Mouse (Mus musculus) adrenal gland, adult 8-10 months (tissue): ENCODE measurements at regions not wholly inside any gene's neighbourhood (a gene's known extent, or its start where the extent isn't known, plus 50 kb on each side); places are given as distances from the start of the nearest gene placed in this dataset.

Experiments
- DNase-seq: peaks from one replicate; pipeline ENCODE4 v3.0.0; 2022

- no peak for DNase-seq
Observed at GRCm38 (mm10) chr7:115192992-115193761, 449.7 kb downstream of the Insc start.

GRCm38 (mm10) chr7:115204916-115205315 is 461.4 kb downstream of the Insc start:
- DNase-seq: peak; percentile 65

- DNase-seq: no peak
Observed at GRCm38 (mm10) chr7:115206479-115207134, 463.1 kb downstream of the Insc start.

GRCm38 (mm10) chr7:115208781-115209180 is 465.3 kb downstream of the Insc start:
- DNase-seq: no peak

GRCm38 (mm10) chr7:115210012-115210411 is 466.5 kb downstream of the Insc start:
- no peak for DNase-seq

- peak; percentile 68 for DNase-seq
Observed at GRCm38 (mm10) chr7:115216838-115217237, 473.3 kb downstream of the Insc start.

GRCm38 (mm10) chr7:115217255-115217654 is 473.8 kb downstream of the Insc start:
- DNase-seq: no peak

- no peak for DNase-seq
Observed at GRCm38 (mm10) chr7:115217712-115218111, 474.2 kb downstream of the Insc start.

GRCm38 (mm10) chr7:115218596-115219180 is 475.2 kb downstream of the Insc start:
- no peak for DNase-seq

GRCm38 (mm10) chr7:115222642-115223041 is 479.1 kb downstream of the Insc start:
- no peak for DNase-seq

GRCm38 (mm10) chr7:115230525-115230924 is 487.0 kb downstream of the Insc start:
- DNase-seq: no peak

GRCm38 (mm10) chr7:115233850-115234436 is 490.4 kb downstream of the Insc start:
- no peak for DNase-seq

- no peak for DNase-seq
Observed at GRCm38 (mm10) chr7:115237131-115237530, 493.6 kb downstream of the Insc start.

GRCm38 (mm10) chr7:115251591-115252369 is 508.3 kb downstream of the Insc start:
- no peak for DNase-seq

- no peak for DNase-seq
Observed at GRCm38 (mm10) chr7:115252370-115252750, 508.9 kb downstream of the Insc start.

GRCm38 (mm10) chr7:115258626-115259025 is 515.1 kb downstream of the Insc start:
- DNase-seq: no peak

- DNase-seq: no peak
Observed at GRCm38 (mm10) chr7:115263082-115263481, 519.6 kb downstream of the Insc start.

GRCm38 (mm10) chr7:115266141-115266540 is 522.6 kb downstream of the Insc start:
- DNase-seq: no peak

GRCm38 (mm10) chr7:115270803-115271202 is 527.3 kb downstream of the Insc start:
- DNase-seq: no peak

GRCm38 (mm10) chr7:115274836-115275235 is 531.3 kb downstream of the Insc start:
- no peak for DNase-seq

GRCm38 (mm10) chr7:115290801-115291417 is 547.4 kb downstream of the Insc start:
- DNase-seq: peak; percentile 62

GRCm38 (mm10) chr7:115294655-115295230 is 551.2 kb downstream of the Insc start:
- DNase-seq: no peak
